Mouse (Mus musculus) testis, adult 2 months (tissue): ENCODE data around the gene Gsk3b.

Source experiments
- CTCF ChIP-seq: fragments of 200-500 bp; IDR thresholded peaks from 2 replicates; pipeline ENCODE4 v1.5.1; 2012; ENCODE audit warnings: low read depth, mild to moderate bottlenecking, inconsistent platforms, low read length, moderate library complexity; ENCODE audit not compliant: control insufficient read depth, insufficient read depth, insufficient replicate concordance
- POLR2A ChIP-seq: fragments of 200-500 bp; IDR thresholded peaks from 2 replicates; pipeline ENCODE4 v1.6.1; 2012; ENCODE audit warnings: low read depth, mild to moderate bottlenecking, inconsistent platforms, low read length, moderate library complexity; ENCODE audit not compliant: control insufficient read depth

DNA sequence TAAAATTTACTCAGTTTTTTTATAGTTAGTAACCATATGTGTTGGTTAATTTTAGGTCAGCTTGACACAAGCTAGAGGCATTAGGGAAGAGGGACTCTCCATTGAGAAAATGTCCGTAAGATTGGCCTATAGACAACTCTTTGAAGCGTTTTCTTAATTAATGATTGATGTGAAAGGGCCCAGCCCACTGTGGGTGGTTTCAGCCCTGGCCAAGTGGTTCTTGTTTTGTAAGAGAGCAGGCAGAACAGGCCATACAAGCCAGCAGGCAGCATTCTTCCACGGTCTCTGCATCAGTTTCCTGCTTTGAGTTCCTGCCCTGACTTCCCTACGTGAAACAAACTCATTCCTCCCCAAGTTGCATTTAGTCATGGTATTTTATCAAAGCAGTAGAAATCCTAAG, 90.3 kb downstream of the Gsk3b start:
- no peak for TF ChIP-seq CTCF
- TF ChIP-seq POLR2A: no peak
